Mouse (Mus musculus) heart, embryonic 16.5 days (tissue): Measurements from ENCODE around the gene Lrrc66. TPM values are rescaled to one million over a fixed set of nuclear protein-coding genes. Genes with fewer than 3 reads are reported as not detected.
"Not testable (repeated sequence)": the region's sequence is repeated elsewhere in the genome, so short reads cannot be mapped to it uniquely, and the experiment has no call there.

ENCODE experiments used
- ATAC-seq: fragments of 200-750 bp; cut with Nextera tagmentation; replicated peaks from 2 replicates; pipeline ENCODE4 v1.8.0; 2017; ENCODE audit warnings: moderate number of reproducible peaks; ENCODE audit not compliant: insufficient read depth, low FRiP score; ENCODE audit errors: extremely low read depth
- H3K27ac ChIP-seq: fragments of 300-500 bp; sonication (generic); 2 replicates; pipeline ENCODE4 v1.5.1; 2014; ENCODE audit warnings: mild to moderate bottlenecking, low read length, control low read depth, moderate library complexity
- H3K27me3 ChIP-seq: fragments of 300-500 bp; sonication (generic); 2 replicates; pipeline ENCODE4 v1.6.1; 2014; ENCODE audit warnings: low read length, mixed read lengths; ENCODE audit not compliant: control insufficient read depth, insufficient read depth
- H3K36me3 ChIP-seq: fragments of 300-500 bp; sonication (generic); 2 replicates; pipeline ENCODE4 v1.6.1; 2014; ENCODE audit not compliant: control insufficient read depth, insufficient read depth
- H3K4me1 ChIP-seq: fragments of 300-500 bp; sonication (generic); 2 replicates; pipeline ENCODE4 v1.6.1; 2014; ENCODE audit warnings: low read length, mixed read lengths; ENCODE audit not compliant: control insufficient read depth, insufficient read depth
- H3K4me2 ChIP-seq: fragments of 300-500 bp; sonication (generic); 2 replicates; pipeline ENCODE4 v1.6.1; 2014; ENCODE audit warnings: low read depth, mild to moderate bottlenecking, control low read depth, low read length
- H3K4me3 ChIP-seq: fragments of 300-500 bp; sonication (generic); 2 replicates; pipeline ENCODE4 v1.5.1; 2014; ENCODE audit warnings: mild to moderate bottlenecking, control low read depth, low read length
- H3K9ac ChIP-seq: fragments of 300-500 bp; sonication (generic); 2 replicates; pipeline ENCODE4 v1.6.1; 2014; ENCODE audit warnings: low read length, control low read depth
- H3K9me3 ChIP-seq: fragments of 300-500 bp; sonication (generic); replicated peaks from 2 replicates; pipeline ENCODE4 v1.6.1; 2016; ENCODE audit warnings: low read length; ENCODE audit not compliant: control insufficient read depth
- WGBS: fragments of 180-500 bp; shearing (Covaris S2); extraction: QIAGEN DNeasy Blood & Tissue Kit; methylation state at CpG from one replicate; pipeline ENCODE4 v1.1.7; 2014; 5-methylcytosine and 5-hydroxymethylcytosine counted together
- polyA plus RNA-seq: library from polyadenylated mRNA; unstranded; fragments of >200 nt; fragmentation: Nextera tagmentation; extraction: Ambion mirVana; gene quantifications from 2 replicates; pipeline ENCODE4 v1.2.1, GENCODE M21; 2015

Gene Lrrc66
- polyA plus RNA-seq, 1 experiment from 2014 or later = 0.38 TPM

GRCm38 (mm10) chr5:73599991-73600390, 32.3 kb downstream of the Lrrc66 start:
- WGBS = 68% methylated on average over 2 of the region's 2 CpGs
- H3K4me1 ChIP-seq = no peaks in the 10 kb centered on the region
- no peaks in the 10 kb centered on the region for H3K9me3 ChIP-seq
- no peak overlapping the region for H3K4me3 ChIP-seq
- no peak overlapping the region for H3K4me2 ChIP-seq
- ATAC-seq = no peak
- no peaks in the 10 kb centered on the region for H3K36me3 ChIP-seq
- H3K27ac ChIP-seq = no peak overlapping the region
- H3K27me3 ChIP-seq = no peaks in the 10 kb centered on the region
- H3K9ac ChIP-seq = no peak overlapping the region

DNA sequence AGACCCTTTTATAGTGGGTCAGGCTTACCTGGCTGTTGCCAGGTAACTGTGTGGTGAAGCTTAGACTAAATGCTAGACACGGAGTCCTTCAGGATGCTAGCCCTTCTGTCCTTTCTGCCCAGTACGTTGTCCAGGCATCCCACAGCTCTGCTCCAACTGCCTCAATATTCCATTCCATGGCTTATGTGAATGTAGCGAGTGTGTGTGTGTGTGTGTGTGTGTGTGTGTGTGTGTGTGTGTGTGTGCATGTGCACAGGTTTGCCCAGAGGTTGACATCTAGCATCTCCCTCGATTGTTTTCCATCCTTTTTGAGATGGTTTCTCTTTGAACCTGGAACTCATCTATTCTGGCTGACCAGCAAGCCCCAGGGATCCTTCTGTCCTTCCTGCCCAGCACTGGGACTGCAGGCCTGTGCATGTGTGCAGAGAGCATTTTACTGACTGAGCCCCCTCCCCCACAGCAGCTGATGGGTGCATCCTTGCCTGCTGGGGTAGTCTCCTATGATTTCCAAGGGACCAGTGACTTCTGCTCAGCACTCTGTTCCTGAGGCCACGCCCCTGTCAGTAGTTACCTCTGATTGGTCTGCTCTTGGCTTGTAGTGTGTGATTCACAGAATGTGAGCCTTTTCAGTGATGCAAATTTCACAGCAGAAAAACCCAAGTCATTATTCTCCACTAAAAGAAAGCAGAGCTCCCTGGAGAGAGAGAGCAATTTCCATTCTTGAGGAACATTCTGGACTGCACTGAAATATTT, 33.2 kb downstream of the Lrrc66 start:
- no peaks in the 10 kb centered on the region for H3K4me1 ChIP-seq

GRCm38 (mm10) chr5:73587119-73587518, 45.2 kb downstream of the Lrrc66 start:
- no peak overlapping the region for H3K4me3 ChIP-seq
- H3K4me1 ChIP-seq = no peaks in the 10 kb centered on the region
- no peak overlapping the region for H3K9ac ChIP-seq
- no peaks in the 10 kb centered on the region for H3K36me3 ChIP-seq
- no peaks in the 10 kb centered on the region for H3K27me3 ChIP-seq
- H3K27ac ChIP-seq = no peak overlapping the region
- H3K9me3 ChIP-seq = peaks cover 3% of the 10 kb centered on the region; the same call in 1 of the 2 replicates
- ATAC-seq = no peak
- H3K4me2 ChIP-seq = no peak overlapping the region
- WGBS = 72% methylated on average over 3 of the region's 3 CpGs

More for the DNA sequence above, 33.2 kb downstream of the Lrrc66 start:
- no peak overlapping the region for H3K27ac ChIP-seq
- H3K4me3 ChIP-seq = no peak overlapping the region
- no peaks in the 10 kb centered on the region for H3K9me3 ChIP-seq
- WGBS = 55% methylated on average over 5 of the region's 5 CpGs
- H3K4me2 ChIP-seq = no peak overlapping the region
- H3K36me3 ChIP-seq = no peaks in the 10 kb centered on the region
- no peak for ATAC-seq
- no peak overlapping the region for H3K9ac ChIP-seq
- no peaks in the 10 kb centered on the region for H3K27me3 ChIP-seq

- ATAC-seq = no peak
- H3K9ac ChIP-seq = no peak overlapping the region
- H3K27ac ChIP-seq = no peak overlapping the region
- no peak overlapping the region for H3K4me3 ChIP-seq
- no peak overlapping the region for H3K4me2 ChIP-seq
- WGBS = 80% methylated on average over 4 of the region's 4 CpGs
- no peaks in the 10 kb centered on the region for H3K4me1 ChIP-seq
- H3K9me3 ChIP-seq = peaks cover 3% of the 10 kb centered on the region; the same call in 1 of the 2 replicates
- H3K36me3 ChIP-seq = no peaks in the 10 kb centered on the region
- no peaks in the 10 kb centered on the region for H3K27me3 ChIP-seq
Observed at GRCm38 (mm10) chr5:73586597-73586996, 45.7 kb downstream of the Lrrc66 start.

GRCm38 (mm10) chr5:73585212-73586115, 46.9 kb downstream of the Lrrc66 start:
- Histone ChIP-seq H3K4me2 (no peak overlapping the region), H3K9ac (no peak overlapping the region), H3K36me3 (no peaks in the 10 kb centered on the region), H3K27me3 (no peaks in the 10 kb centered on the region), H3K9me3 (peaks cover 3% of the 10 kb centered on the region; the same call in 1 of the 2 replicates), H3K4me1 (no peaks in the 10 kb centered on the region), H3K27ac (no peak overlapping the region), H3K4me3 (no peak overlapping the region)
- ATAC-seq = no peak
- 40% methylated on average over 7 of the region's 7 CpGs for WGBS

- H3K27me3 ChIP-seq, ATAC-seq, H3K4me3 ChIP-seq, H3K27ac ChIP-seq, H3K4me2 ChIP-seq, H3K9ac ChIP-seq, H3K9me3 ChIP-seq, H3K4me1 ChIP-seq, H3K36me3 ChIP-seq: not testable (repeated sequence)
- WGBS = 63% methylated on average over 6 of the region's 6 CpGs
Observed at GRCm38 (mm10) chr5:73584011-73584410, 48.3 kb downstream of the Lrrc66 start.

DNA sequence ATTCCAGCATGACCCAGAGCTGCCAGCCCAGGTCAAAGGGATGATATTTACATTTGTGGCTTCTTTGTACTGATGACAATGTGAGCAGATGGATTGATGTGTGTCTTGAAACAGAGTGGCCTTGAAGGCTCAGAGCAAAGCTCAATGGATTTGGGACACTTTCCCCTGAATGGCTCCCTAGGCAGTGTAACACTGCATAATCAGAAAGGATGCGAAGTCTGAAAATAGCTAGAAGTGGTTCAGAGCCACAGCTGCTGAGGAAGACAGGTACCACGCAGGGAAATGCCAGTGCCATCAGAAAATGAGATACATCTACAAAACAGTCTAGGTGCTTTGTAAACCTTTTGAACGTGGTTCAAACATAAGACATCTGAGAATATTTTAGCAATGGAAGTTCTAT, 54.2 kb downstream of the Lrrc66 start:
- no peak overlapping the region for H3K27ac ChIP-seq
- H3K9ac ChIP-seq = no peak overlapping the region
- H3K4me2 ChIP-seq = no peak overlapping the region
- H3K9me3 ChIP-seq = no peaks in the 10 kb centered on the region; the same call in 1 of the 2 replicates
- no peaks in the 10 kb centered on the region for H3K27me3 ChIP-seq
- no peaks in the 10 kb centered on the region for H3K4me1 ChIP-seq
- WGBS = 71% methylated on average over 3 of the region's 3 CpGs
- H3K36me3 ChIP-seq = no peaks in the 10 kb centered on the region
- no peak for ATAC-seq
- no peak overlapping the region for H3K4me3 ChIP-seq

DNA sequence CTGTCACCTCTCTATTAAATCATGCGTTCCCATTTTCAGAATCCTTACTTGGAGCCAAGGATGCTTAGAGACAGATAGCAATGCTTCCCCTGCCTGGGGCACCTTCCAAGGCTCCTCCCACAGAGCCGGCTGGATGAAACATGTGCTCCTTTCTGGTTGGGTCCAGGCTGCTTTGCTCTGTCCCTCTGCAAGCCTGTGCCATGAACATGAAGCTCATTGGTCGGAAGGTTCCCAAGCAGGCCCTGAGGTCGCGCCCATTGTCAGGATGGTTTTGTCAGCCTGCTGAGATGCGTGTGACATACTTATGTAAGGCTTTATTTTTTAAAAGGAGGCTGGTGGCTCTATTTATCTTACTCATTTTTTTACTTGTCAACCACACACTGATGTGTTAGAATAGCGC, 55.6 kb downstream of the Lrrc66 start:
- Histone ChIP-seq H3K9me3 (no peaks in the 10 kb centered on the region; the same call in 1 of the 2 replicates), H3K27ac (no peak overlapping the region), H3K27me3 (no peaks in the 10 kb centered on the region), H3K4me3 (no peak overlapping the region), H3K36me3 (no peaks in the 10 kb centered on the region), H3K9ac (no peak overlapping the region), H3K4me2 (no peak overlapping the region), H3K4me1 (no peaks in the 10 kb centered on the region)
- no peak for ATAC-seq
- 60% methylated on average over 7 of the region's 7 CpGs for WGBS

GRCm38 (mm10) chr5:73574616-73575015, 57.7 kb downstream of the Lrrc66 start:
- 90% methylated on average over 4 of the region's 4 CpGs for WGBS
- Histone ChIP-seq H3K27me3 (no peaks in the 10 kb centered on the region), H3K36me3 (no peaks in the 10 kb centered on the region), H3K4me1 (no peaks in the 10 kb centered on the region), H3K27ac (no peak overlapping the region), H3K9me3 (no peaks in the 10 kb centered on the region; the same call in 1 of the 2 replicates), H3K9ac (no peak overlapping the region), H3K4me3 (no peak overlapping the region), H3K4me2 (no peak overlapping the region)
- no peak for ATAC-seq
